Mouse (Mus musculus) erythroblast, embryonic 14.5 days (primary cell): ENCODE data around the gene Hmcn2. TPM values are rescaled to one million over a fixed set of nuclear protein-coding genes. Genes with fewer than 3 reads are reported as not detected.

Experiments
- H3K27me3 ChIP-seq: 2 replicates; pipeline ENCODE4 v1.6.1; 2012; ENCODE audit warnings: inconsistent platforms; ENCODE audit not compliant: control insufficient read depth
- H3K36me3 ChIP-seq: 2 replicates; pipeline ENCODE4 v1.6.1; 2012; ENCODE audit warnings: mild to moderate bottlenecking, inconsistent platforms; ENCODE audit not compliant: control insufficient read depth
- H3K4me1 ChIP-seq: 2 replicates; pipeline ENCODE4 v1.6.1; 2012; ENCODE audit warnings: inconsistent platforms; ENCODE audit not compliant: control insufficient read depth
- H3K4me3 ChIP-seq: replicated peaks from 2 replicates; pipeline ENCODE3; 2012; ENCODE audit warnings: moderate library complexity, mild to moderate bottlenecking, inconsistent platforms
- H3K9me3 ChIP-seq: 2 replicates; pipeline ENCODE4 v1.6.1; 2012; ENCODE audit warnings: low read length, inconsistent platforms, mixed read lengths; ENCODE audit not compliant: control insufficient read depth
- GATA1 ChIP-seq: IDR thresholded peaks from 2 replicates; pipeline ENCODE4 v1.6.1; 2012; ENCODE audit warnings: low read length, inconsistent platforms, mixed read lengths
- TAL1 ChIP-seq: IDR thresholded peaks from 3 replicates; pipeline ENCODE4 v1.6.1; 2012; ENCODE audit warnings: low read length, inconsistent platforms, mixed read lengths
- polyA plus RNA-seq: library from polyadenylated mRNA; stranded (reverse); fragments of >175 nt; gene quantifications from 2 replicates; pipeline ENCODE4 v1.2.3, GENCODE M21; 2012

The Hmcn2 gene
- polyA plus RNA-seq, 1 experiment = not detected

GRCm38 (mm10) chr2:31502616-31503522, 188.7 kb downstream of the Hmcn2 start:
- Histone ChIP-seq H3K4me3 (no peak overlapping the region), H3K4me1 (no peaks in the 10 kb centered on the region), H3K36me3 (peaks cover 13% of the 10 kb centered on the region; the same call in 1 of the 2 replicates), H3K9me3 (no peaks in the 10 kb centered on the region), H3K27me3 (no peaks in the 10 kb centered on the region)
- no peak for TF ChIP-seq GATA1
- TF ChIP-seq TAL1 = no peak

DNA sequence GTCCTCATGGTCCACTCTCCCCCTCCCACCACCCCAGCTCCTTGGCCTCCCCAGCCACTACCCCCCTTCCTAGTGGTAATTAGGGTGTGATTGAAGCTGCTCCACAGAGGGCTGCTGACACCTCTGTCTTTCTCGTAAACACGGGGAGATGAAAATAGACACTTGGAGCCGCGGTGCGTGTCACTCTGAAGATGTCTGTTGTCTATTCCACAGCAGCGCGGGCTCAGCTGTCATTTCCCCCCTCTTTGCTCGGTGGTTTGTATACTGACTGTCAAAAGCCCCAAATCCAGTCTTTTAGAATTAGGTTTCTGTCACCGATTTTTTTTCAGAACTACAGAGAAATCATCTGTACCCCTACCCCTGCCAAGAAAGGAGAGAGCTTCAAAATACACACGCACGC, 191.3 kb downstream of the Hmcn2 start:
- Histone ChIP-seq H3K27me3 (no peaks in the 10 kb centered on the region), H3K9me3 (no peaks in the 10 kb centered on the region), H3K4me3 (no peak overlapping the region), H3K36me3 (peaks cover 15% of the 10 kb centered on the region; the same call in 1 of the 2 replicates), H3K4me1 (no peaks in the 10 kb centered on the region)
- TF ChIP-seq GATA1 (no peak), TAL1 (no peak)

DNA sequence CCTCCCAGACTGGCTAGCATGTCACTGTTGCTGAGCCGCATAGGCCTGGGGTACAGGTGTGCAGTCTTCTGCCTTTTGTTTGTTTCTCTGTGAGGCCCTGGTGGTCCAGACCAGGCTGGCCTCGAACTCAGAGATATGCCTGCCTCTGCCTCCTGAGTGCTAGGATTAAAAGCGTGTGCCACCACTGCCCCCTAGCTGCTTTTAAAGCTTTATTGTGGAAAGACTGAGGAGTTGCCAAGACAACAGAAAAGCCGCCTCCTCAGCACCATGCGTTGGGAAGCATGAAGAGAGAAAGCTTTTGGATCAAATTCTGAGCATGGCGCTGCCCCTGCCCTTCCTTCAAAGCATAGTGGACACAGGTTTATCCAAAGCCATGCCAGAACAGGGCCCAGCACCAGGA, 194.6 kb downstream of the Hmcn2 start:
- TF ChIP-seq GATA1 = no peak
- no peak for TF ChIP-seq TAL1
- Histone ChIP-seq H3K36me3 (peaks cover 21% of the 10 kb centered on the region; the same call in 1 of the 2 replicates), H3K4me1 (no peaks in the 10 kb centered on the region), H3K27me3 (no peaks in the 10 kb centered on the region), H3K4me3 (no peak overlapping the region), H3K9me3 (no peaks in the 10 kb centered on the region)

Other genes starting within 250 kb of the Hmcn2 start
- 0.10 and 0.15 TPM in 2 replicates for gene Fnbp1, start 172.4 kb upstream of the Hmcn2 start, polyA plus RNA-seq
- 0.36 and 1.2 TPM in 2 replicates for gene Gpr107, start 162.1 kb upstream of the Hmcn2 start, polyA plus RNA-seq
- gene Ncs1, start 68.6 kb upstream of the Hmcn2 start, polyA plus RNA-seq = not detected in 2 replicates
- 0.04 and 0.11 TPM in 2 replicates for gene Ass1, start 155.8 kb downstream of the Hmcn2 start, polyA plus RNA-seq